Mouse (Mus musculus) kidney, embryonic 16.5 days (tissue): ENCODE measurements around the gene Traf3ip3. TPM values are rescaled to one million over a fixed set of nuclear protein-coding genes. Genes with fewer than 3 reads are reported as not detected.

ENCODE experiments used
- ATAC-seq: fragments of 200-750 bp; cut with Nextera tagmentation; 2 replicates; pipeline ENCODE4 v1.8.0; 2017; ENCODE audit warnings: moderate TSS enrichment; ENCODE audit not compliant: low FRiP score, low TSS enrichment
- H3K27ac ChIP-seq: fragments of 300-500 bp; sonication (generic); 2 replicates; pipeline ENCODE4 v1.5.1; 2014; ENCODE audit warnings: low read length
- H3K27me3 ChIP-seq: fragments of 300-500 bp; sonication (generic); 2 replicates; pipeline ENCODE4 v1.6.1; 2014; ENCODE audit warnings: low read length, control low read depth, mixed read lengths; ENCODE audit not compliant: insufficient read depth
- H3K36me3 ChIP-seq: fragments of 300-500 bp; sonication (generic); 2 replicates; pipeline ENCODE4 v1.6.1; 2014; ENCODE audit warnings: low read length, control low read depth, mixed read lengths; ENCODE audit not compliant: insufficient read depth
- H3K4me1 ChIP-seq: fragments of 300-500 bp; sonication (generic); 2 replicates; pipeline ENCODE4 v1.6.1; 2014; ENCODE audit warnings: low read length, control low read depth, mixed read lengths; ENCODE audit not compliant: insufficient read depth
- H3K4me2 ChIP-seq: fragments of 300-500 bp; sonication (generic); replicated peaks from 2 replicates; pipeline ENCODE4 v1.6.1; 2014; ENCODE audit warnings: low read depth, low read length
- H3K4me3 ChIP-seq: fragments of 300-500 bp; sonication (generic); 2 replicates; pipeline ENCODE4 v1.5.1; 2014; ENCODE audit warnings: mild to moderate bottlenecking, low read length
- H3K9ac ChIP-seq: fragments of 300-500 bp; sonication (generic); replicated peaks from 2 replicates; pipeline ENCODE4 v1.6.1; 2014; ENCODE audit warnings: low read length
- H3K9me3 ChIP-seq: fragments of 300-500 bp; sonication (generic); 2 replicates; pipeline ENCODE4 v1.6.1; 2016; ENCODE audit warnings: low read length, control low read depth
- WGBS: fragments of 180-500 bp; shearing (Covaris S2); extraction: QIAGEN DNeasy Blood & Tissue Kit; methylation state at CpG from one replicate; pipeline ENCODE4 v1.1.7; 2014; 5-methylcytosine and 5-hydroxymethylcytosine counted together
- polyA plus RNA-seq: library from polyadenylated mRNA; unstranded; fragments of >200 nt; fragmentation: Nextera tagmentation; extraction: Ambion mirVana; gene quantifications from 2 replicates; pipeline ENCODE4 v1.2.1, GENCODE M21; 2015

Traf3ip3 gene
- polyA plus RNA-seq, 1 experiment from 2014 or later: 2.1 TPM

DNA sequence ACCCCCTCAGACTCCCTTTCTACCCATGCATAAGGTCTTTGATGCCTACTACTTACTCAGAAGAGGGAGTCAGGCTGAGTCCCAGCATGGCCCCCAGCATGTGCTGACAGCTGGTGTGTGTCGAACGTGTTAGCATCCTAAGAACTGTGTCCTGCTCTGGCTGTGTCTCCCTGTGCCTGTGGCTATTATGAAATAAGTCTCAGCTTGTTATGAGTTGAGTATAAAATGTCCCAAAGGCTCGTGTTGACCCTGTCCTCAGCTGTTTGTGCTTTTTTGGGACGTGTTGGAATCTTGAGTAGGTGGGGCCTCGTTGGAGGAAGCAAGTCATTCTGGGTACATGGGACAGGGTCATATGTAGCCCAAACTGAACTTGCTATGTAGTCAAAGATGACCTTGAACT lies 12.6 kb upstream of the Traf3ip3 start:
- no peaks in the 10 kb centered on the region for H3K9me3 ChIP-seq
- no peaks in the 10 kb centered on the region for H3K4me1 ChIP-seq
- no peaks in the 10 kb centered on the region for H3K27me3 ChIP-seq
- H3K4me2 ChIP-seq: no peak overlapping the region
- no peaks in the 10 kb centered on the region for H3K36me3 ChIP-seq
- no peak overlapping the region for H3K27ac ChIP-seq
- H3K4me3 ChIP-seq: no peak overlapping the region
- WGBS: 67% methylated on average over 5 of the region's 5 CpGs
- H3K9ac ChIP-seq: no peak overlapping the region
- no peak for ATAC-seq

DNA sequence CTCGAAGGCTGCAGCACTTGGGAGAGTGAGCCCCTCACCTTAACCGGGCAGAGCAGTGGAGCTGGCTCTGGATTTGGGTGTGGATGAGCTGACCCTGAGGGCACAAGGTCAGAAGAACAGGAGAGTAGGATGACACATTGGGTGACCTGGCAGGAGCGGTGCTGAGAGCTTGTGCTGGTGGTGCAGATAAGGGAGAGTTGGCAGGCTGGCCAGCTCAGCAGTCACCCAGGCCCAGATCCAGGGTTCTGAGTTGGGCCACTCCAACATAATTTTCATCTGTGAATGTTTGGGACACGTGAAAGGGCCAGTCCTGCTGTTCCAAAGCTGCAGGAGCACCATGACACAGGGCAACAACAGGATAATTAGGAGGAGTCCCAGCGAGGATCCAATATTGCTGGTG lies 9.9 kb upstream of the Traf3ip3 start:
- Histone ChIP-seq H3K27me3 (no peaks in the 10 kb centered on the region), H3K9ac (no peak overlapping the region), H3K4me1 (no peaks in the 10 kb centered on the region), H3K9me3 (no peaks in the 10 kb centered on the region), H3K4me2 (no peak overlapping the region), H3K36me3 (no peaks in the 10 kb centered on the region), H3K27ac (no peak overlapping the region), H3K4me3 (no peak overlapping the region)
- no peak for ATAC-seq
- 66% methylated on average over 5 of the region's 5 CpGs for WGBS

DNA sequence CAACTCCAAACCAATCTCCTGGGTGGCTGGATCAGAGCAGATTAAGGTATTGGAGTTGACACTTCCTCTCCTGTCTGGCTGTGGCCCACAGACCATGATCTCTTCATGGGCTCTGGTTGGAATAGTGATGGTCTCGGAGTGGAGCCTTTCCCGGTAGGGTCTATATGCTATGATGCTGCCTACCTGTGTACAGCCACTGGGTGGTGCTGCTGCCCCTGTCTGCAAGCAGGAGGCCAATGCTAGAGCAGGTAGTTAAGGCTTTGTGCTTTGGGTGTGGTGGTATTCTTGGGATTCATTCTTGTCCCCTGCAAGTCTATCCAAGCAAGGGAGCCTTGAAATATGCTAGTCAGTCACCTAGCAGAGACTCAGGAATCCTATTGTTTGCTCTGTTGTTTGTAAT lies 6.7 kb upstream of the Traf3ip3 start:
- Histone ChIP-seq H3K4me3 (no peak overlapping the region), H3K9ac (no peak overlapping the region), H3K27me3 (no peaks in the 10 kb centered on the region), H3K9me3 (no peaks in the 10 kb centered on the region), H3K4me1 (no peaks in the 10 kb centered on the region), H3K36me3 (no peaks in the 10 kb centered on the region), H3K4me2 (no peak overlapping the region), H3K27ac (no peak overlapping the region)
- 37% methylated on average over 2 of the region's 2 CpGs for WGBS
- peak; percentile 54; the same call in 1 of the 2 replicates for ATAC-seq

DNA sequence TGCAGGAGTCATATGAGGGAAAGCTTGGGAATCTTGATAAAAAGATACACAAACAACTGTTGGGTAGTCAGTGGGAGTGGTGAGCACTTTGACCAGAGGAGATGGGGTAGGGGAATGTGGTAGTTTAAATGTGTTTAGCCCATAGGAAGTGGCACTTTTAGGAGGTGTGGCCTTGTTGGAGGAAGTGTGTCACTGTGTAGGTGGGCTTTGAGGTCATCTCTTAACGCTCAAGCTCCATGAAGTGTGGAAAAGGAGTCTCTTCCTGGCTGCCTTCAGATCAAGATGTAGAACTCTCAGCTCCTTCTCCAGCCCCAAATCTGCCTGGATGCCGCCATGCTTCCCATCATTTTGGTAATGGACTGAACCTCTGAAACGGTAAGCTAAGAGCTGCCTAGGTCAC lies 6.0 kb upstream of the Traf3ip3 start, which contains the start of gene Lamb3:
TSS of gene Lamb3 (plus strand) at position 197 of the 400 bp plus-strand sequence.
- Histone ChIP-seq H3K27ac (no peak within 1 kb of the TSS), H3K9ac (no peak within 1 kb of the TSS), H3K4me2 (no peak within 1 kb of the TSS), H3K36me3 (no peaks in the 10 kb centered on the region), H3K27me3 (no peaks in the 10 kb centered on the region), H3K4me1 (no peaks in the 10 kb centered on the region), H3K4me3 (no peak within 1 kb of the TSS), H3K9me3 (no peaks in the 10 kb centered on the region)
- 82% methylated on average over 3 of the region's 3 CpGs for WGBS
- no peak for ATAC-seq

DNA sequence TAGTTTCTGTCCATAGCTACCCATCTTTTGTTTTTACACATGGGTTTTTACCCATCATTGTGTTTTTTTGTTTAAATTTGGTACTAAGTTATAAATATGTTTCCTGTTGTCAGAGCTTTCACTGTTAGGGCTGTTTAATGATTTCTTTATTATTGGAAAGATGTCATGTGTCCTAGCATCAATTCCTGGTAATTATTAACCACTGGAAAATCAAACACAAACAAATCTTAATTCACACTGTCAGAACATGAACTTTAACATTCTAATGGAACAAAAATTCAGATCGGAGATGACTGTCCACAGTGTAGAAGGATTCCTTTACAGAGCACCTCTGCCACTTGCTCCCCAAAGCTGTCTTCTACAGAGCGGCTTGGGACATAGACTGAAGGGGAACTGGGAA lies 3.9 kb upstream of the Traf3ip3 start:
- Histone ChIP-seq H3K27me3 (no peaks in the 10 kb centered on the region), H3K9ac (no peak overlapping the region), H3K27ac (no peak overlapping the region), H3K36me3 (no peaks in the 10 kb centered on the region), H3K4me3 (no peak overlapping the region), H3K4me1 (no peaks in the 10 kb centered on the region), H3K9me3 (no peaks in the 10 kb centered on the region), H3K4me2 (no peak overlapping the region)
- no peak for ATAC-seq
- 89% methylated on average over 2 of the region's 2 CpGs for WGBS

DNA sequence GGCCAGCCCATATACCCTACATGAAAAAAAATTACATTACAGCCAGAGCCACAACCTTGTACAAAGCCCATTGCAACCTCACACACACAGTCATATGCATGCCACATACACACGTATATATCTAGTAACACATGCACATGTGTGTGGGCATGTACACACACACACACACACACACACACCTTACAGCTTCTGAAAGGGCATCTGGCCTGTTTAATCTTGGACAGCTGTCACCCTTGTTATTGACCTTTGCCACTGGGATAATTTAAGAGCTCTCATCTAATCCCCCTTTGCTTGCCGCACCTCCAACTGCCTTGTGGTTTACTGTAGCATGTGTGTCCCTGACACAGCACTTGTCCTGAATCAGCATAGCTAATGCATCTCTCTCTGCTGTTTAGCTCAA lies 2.3 kb upstream of the Traf3ip3 start:
- Histone ChIP-seq H3K4me2 (no peak overlapping the region), H3K4me1 (no peaks in the 10 kb centered on the region), H3K4me3 (no peak overlapping the region), H3K9ac (no peak overlapping the region), H3K36me3 (no peaks in the 10 kb centered on the region), H3K27me3 (no peaks in the 10 kb centered on the region), H3K9me3 (no peaks in the 10 kb centered on the region), H3K27ac (no peak overlapping the region)
- 73% methylated on average over 2 of the region's 2 CpGs for WGBS
- no peak for ATAC-seq

DNA sequence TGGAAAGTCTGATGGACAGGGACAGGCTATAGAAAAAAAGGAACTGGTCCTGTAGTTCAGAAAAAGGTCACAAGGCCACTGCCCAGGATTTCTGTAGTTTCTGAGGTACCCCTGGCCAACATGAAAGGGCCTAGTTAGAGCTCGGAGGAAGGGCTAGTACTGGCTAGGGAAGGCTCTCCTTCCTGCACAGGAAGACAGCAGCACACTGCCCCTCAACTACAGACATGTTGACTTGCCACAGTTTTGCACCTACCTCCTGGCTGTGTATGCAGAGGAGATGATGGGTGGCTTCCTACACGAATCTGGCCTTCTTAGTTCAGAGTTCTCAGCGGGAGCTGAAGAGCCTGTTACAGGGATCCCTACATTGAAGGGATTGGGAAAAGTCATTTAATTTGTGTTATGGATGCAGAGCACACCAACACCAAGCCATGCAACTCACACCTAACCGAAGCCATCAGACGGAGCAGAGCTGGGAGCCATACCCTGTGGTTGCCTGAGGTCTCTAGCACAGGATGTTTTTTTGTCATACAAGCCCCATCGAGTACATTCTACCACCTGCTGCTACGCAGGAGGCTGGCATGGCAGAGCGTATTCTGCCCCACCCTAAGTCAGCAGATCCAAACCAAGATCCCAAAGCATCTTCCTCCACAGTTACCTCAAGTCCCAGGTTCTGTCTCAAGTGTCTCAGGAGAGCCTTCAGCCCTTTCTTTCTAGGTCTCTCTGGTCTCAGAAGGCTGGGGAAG lies 692 bp downstream of the Traf3ip3 start:
- WGBS: 88% methylated on average over 8 of the region's 8 CpGs
- no peak overlapping the region for H3K27ac ChIP-seq
- ATAC-seq: no peak
- H3K4me3 ChIP-seq: no peak overlapping the region
- no peak overlapping the region for H3K9ac ChIP-seq
- H3K27me3 ChIP-seq: no peaks in the 10 kb centered on the region
- H3K4me2 ChIP-seq: no peak overlapping the region
- H3K9me3 ChIP-seq: no peaks in the 10 kb centered on the region
- H3K4me1 ChIP-seq: no peaks in the 10 kb centered on the region
- H3K36me3 ChIP-seq: no peaks in the 10 kb centered on the region

DNA sequence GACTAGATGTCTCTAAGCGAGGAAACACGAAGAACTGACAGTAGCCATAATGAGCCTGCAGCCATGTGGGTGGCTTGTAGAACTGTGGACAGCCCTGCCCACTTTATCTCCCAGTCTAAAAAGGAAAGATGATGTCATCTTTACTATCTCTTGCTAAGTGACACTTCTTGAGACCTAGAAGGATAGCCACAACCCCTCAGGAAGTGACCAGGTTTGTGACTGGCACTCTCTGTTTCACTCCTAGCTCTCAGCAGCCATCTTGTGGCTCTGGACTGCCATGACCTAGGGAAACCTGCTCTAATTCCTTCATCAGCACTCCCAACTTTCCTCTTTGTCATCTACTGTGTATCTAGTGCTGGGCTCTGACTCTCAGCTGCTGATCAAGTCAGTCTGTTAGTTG lies 3.2 kb downstream of the Traf3ip3 start:
- H3K4me3 ChIP-seq: no peak overlapping the region
- H3K4me2 ChIP-seq: no peak overlapping the region
- H3K27ac ChIP-seq: no peak overlapping the region
- H3K9me3 ChIP-seq: no peaks in the 10 kb centered on the region
- ATAC-seq: no peak
- 95% methylated on average over 2 of the region's 2 CpGs for WGBS
- no peaks in the 10 kb centered on the region for H3K4me1 ChIP-seq
- no peaks in the 10 kb centered on the region for H3K36me3 ChIP-seq
- H3K27me3 ChIP-seq: no peaks in the 10 kb centered on the region
- H3K9ac ChIP-seq: no peak overlapping the region

DNA sequence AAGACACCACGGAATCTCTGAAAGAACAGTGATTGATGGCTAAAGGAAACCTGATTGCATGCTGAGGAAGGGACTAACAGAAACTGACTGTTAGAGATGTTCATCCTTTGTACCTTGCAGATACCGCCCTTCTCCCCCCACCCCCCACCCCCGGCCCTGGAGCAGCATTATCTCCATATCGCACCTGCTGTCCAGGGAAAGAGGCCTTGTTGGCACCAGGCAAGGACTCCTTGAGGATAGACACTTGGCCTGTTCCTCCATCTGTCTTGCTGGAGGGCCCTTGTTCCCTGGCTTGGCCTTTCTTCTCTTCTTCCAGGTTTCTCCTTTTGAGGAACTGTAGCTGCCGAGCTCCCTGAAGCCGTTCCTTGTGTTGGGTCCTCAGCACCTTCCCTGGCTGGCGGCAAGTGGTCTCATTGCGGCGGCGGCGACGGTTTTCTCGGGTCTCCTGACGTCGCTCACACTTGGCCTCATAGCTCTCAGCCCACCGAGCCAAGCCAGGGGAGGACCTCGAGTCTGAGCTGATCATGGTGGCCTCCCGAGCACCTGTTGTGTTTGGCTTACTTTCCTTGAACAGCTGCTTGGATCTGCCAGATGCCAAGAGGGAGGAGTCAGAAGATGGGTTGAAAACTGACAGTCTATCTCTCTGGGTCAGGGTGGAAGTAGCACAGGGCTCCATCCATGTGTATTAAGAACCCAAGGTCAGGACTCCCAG lies 3.9 kb downstream of the Traf3ip3 start:
- no peaks in the 10 kb centered on the region for H3K27me3 ChIP-seq
- H3K27ac ChIP-seq: no peak overlapping the region
- no peaks in the 10 kb centered on the region for H3K9me3 ChIP-seq
- no peak overlapping the region for H3K4me3 ChIP-seq
- H3K4me2 ChIP-seq: no peak overlapping the region
- no peaks in the 10 kb centered on the region for H3K36me3 ChIP-seq
- no peak for ATAC-seq
- no peaks in the 10 kb centered on the region for H3K4me1 ChIP-seq
- 89% methylated on average over 18 of the region's 18 CpGs for WGBS
- H3K9ac ChIP-seq: no peak overlapping the region

DNA sequence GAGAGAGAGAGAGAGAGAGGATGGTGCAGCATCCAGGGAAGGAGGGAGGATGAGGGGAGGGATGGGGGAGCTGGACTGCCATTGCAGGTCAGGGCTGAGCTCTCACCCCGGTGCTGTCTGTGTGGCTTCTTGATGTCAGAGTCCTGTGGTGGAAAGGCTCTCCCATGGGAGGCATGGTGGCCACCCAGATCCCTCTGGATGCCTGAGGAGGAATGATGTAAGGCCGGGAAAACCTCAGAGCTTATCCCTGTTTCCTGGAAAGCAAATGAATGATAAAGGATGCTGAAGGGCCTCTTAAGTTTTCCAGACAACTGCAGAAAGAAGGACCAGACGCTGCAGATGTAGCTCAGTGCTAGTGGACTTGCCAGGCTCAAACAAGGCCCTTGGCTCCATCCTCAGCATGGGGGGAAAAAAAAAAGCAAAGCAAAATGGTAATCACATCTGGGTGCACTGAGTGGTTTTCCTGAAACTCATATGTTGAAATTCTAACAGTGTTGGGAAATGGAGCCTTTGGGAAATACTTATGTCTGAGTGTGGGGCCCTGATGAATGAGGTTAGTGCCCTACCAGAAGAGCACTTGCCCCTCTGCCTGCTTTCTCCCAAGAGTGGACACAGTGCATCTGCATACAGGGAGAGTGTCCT lies 6.2 kb downstream of the Traf3ip3 start:
- no peak for ATAC-seq
- H3K27ac ChIP-seq: no peak overlapping the region
- H3K9me3 ChIP-seq: no peaks in the 10 kb centered on the region
- 75% methylated on average over 3 of the region's 3 CpGs for WGBS
- no peak overlapping the region for H3K9ac ChIP-seq
- peaks cover 2% of the 10 kb centered on the region; the same call in 1 of the 2 replicates for H3K4me1 ChIP-seq
- no peak overlapping the region for H3K4me2 ChIP-seq
- H3K36me3 ChIP-seq: no peaks in the 10 kb centered on the region
- no peaks in the 10 kb centered on the region for H3K27me3 ChIP-seq
- no peak overlapping the region for H3K4me3 ChIP-seq
